Mouse (Mus musculus): ENCODE measurements around the gene Stard8. TPM values are rescaled to one million over a fixed set of nuclear protein-coding genes. Genes with fewer than 3 reads are reported as not detected.

The Stard8 gene
- polyA plus RNA-seq, 1 experiment = 0.04 TPM

DNA sequence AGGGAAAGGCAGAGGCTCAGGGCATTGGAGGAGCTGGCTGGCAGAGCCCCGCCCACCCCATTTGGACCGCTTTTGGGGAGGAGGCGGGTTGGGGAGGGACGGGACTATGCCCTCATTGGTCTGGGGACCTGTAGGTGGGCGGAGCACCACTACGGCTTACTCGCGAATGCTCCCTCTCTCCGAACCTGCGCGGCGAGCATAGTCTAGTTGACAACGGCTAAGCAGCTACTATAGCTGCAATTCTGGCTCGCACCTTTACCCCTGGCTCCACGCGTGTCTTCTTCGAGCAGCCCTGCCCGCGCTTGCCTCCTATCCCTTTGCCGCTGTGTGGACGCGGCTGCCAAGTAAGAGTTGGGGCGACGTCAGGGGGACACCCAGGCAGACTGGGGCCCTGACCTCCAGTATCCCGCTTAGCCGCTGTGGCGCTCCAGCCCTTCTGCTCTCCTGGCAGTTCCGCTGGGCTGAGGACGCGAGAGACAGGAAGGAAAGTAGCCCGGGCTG, 39.5 kb downstream of the Stard8 start:
- no peaks in the 10 kb centered on the region for H3K36me3 ChIP-seq (ENCODE audit: control insufficient read depth)
- peak overlapping the region; percentile 53 for H3K4me3 ChIP-seq (replicated peaks)
- H3K4me1 ChIP-seq (ENCODE audit: control insufficient read depth) = peaks cover 3% of the 10 kb centered on the region; the same call in 1 of the 2 replicates
- TF ChIP-seq TAL1 (IDR thresholded peaks at IDR 0.05; ENCODE audit: low read length) = no peak
- TF ChIP-seq GATA1 (IDR thresholded peaks at IDR 0.05; ENCODE audit: low read length) = no peak
- H3K27me3 ChIP-seq (ENCODE audit: control insufficient read depth) = peaks cover 38% of the 10 kb centered on the region
- peaks cover 5% of the 10 kb centered on the region; the same call in 1 of the 2 replicates for H3K9me3 ChIP-seq (ENCODE audit: control insufficient read depth, low read length)

DNA sequence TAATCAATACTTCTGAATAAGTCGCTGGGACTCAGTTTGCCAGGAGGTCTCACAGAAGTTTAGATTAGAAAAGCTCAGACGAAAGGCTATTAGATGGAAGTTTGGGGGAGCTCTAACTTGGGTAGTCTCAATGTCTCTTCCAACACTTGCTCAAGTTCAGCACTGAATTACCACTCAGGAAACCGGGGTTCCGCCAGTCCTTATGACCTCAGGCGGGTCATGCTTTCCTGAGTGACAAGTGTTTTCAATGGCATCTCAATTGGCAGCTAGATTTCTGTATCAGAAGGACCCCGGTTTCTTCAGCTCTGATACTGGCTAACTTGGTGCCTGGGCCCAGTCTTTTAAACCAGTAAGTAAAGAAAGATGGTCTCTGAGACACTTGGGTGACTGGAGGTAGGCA, 40.2 kb downstream of the Stard8 start:
- peaks cover 38% of the 10 kb centered on the region for H3K27me3 ChIP-seq (ENCODE audit: control insufficient read depth)
- peak overlapping the region; percentile 53 for H3K4me3 ChIP-seq (replicated peaks)
- H3K36me3 ChIP-seq (ENCODE audit: control insufficient read depth) = no peaks in the 10 kb centered on the region
- peaks cover 5% of the 10 kb centered on the region; the same call in 1 of the 2 replicates for H3K9me3 ChIP-seq (ENCODE audit: control insufficient read depth, low read length)
- peaks cover 3% of the 10 kb centered on the region; the same call in 1 of the 2 replicates for H3K4me1 ChIP-seq (ENCODE audit: control insufficient read depth)
- TF ChIP-seq TAL1 (IDR thresholded peaks at IDR 0.05; ENCODE audit: low read length) (no peak), GATA1 (IDR thresholded peaks at IDR 0.05; ENCODE audit: low read length) (no peak)

DNA sequence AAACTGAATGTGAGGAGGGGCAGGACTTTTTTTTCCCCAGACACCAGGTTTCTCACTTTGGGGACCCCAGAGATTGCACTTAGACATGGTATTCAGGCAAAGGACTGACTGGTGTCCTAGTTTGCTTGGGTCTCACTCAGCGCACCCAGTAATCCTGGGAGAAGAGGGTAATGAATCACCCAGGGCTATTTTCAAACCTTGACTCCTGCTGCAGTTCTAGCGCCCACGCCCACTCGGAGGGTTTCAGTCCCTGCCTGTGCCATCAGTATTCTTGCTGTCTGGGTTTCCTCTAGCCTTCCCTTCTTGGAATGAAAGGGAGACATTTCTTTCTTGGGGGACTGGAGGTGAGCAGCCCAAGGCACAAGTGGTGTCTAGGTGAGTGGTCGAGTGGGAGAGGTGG, 40.7 kb downstream of the Stard8 start:
- Histone ChIP-seq H3K4me1 (ENCODE audit: control insufficient read depth) (peaks cover 3% of the 10 kb centered on the region; the same call in 1 of the 2 replicates), H3K4me3 (replicated peaks) (no peak overlapping the region)
- TF ChIP-seq GATA1 (IDR thresholded peaks at IDR 0.05; ENCODE audit: low read length) (no peak), TAL1 (IDR thresholded peaks at IDR 0.05; ENCODE audit: low read length) (no peak)

DNA sequence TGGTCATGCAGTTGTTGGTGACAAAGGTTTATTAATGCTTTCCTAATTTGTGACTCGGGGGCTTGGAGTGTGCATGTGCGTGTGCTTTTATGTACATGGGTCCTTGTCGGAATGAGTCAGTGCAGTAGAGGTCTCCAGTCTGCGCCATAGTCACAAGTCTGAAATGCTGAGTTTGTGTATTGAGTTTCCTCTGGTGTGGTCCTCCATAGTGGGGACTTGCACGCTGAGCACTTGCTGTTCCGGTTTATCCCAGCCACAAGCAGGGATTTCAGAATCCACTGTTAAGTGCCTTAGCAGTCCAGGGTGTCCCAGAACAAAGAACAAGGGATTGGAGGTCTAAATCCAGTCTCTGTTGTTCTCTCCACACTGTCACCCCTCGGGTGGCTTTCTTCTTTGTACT, 42.3 kb downstream of the Stard8 start:
- Histone ChIP-seq H3K4me1 (ENCODE audit: control insufficient read depth) (peaks cover 3% of the 10 kb centered on the region; the same call in 1 of the 2 replicates), H3K9me3 (ENCODE audit: control insufficient read depth, low read length) (peaks cover 5% of the 10 kb centered on the region; the same call in 1 of the 2 replicates), H3K27me3 (ENCODE audit: control insufficient read depth) (peaks cover 38% of the 10 kb centered on the region)

More for the DNA sequence above, 40.7 kb downstream of the Stard8 start:
- peaks cover 38% of the 10 kb centered on the region for H3K27me3 ChIP-seq (ENCODE audit: control insufficient read depth)
- H3K9me3 ChIP-seq (ENCODE audit: control insufficient read depth, low read length) = peaks cover 5% of the 10 kb centered on the region; the same call in 1 of the 2 replicates
- H3K36me3 ChIP-seq (ENCODE audit: control insufficient read depth) = no peaks in the 10 kb centered on the region

DNA sequence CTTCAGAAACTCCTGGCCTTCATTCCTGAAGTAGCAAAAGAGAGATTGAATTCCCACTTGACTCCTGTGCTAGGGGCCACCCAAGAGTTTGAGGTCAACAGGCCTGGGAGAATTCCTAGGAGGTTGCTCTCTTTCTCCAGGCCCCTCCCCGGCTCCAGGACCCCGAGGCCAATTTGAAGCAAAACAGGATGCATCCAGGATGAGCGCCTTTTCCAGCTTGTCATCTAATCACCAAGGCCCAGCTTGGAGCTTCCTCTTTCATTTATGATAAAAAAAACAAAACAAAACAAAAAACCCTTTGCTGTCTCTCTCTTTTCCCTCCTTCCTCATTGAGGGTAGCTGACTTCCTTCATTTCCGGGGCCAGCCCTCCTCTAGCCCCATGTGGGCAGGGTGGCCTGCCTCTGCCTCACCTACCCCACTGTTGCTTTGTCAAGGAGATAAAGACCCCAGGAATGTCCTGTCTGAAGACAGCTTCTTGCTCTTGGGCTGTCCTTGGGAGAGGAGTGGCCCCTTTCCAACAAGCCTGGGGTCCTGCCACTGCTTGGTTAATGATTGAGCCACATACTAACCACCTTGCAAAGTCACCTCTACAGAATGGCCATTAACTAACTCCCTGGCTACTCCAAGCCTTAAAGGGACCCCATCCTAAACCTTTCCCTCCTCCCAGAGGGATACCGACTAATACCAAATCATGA, 43.5 kb downstream of the Stard8 start:
- Histone ChIP-seq H3K27me3 (ENCODE audit: control insufficient read depth) (peaks cover 35% of the 10 kb centered on the region), H3K4me3 (replicated peaks) (no peak overlapping the region), H3K4me1 (ENCODE audit: control insufficient read depth) (peaks cover 3% of the 10 kb centered on the region; the same call in 1 of the 2 replicates), H3K36me3 (ENCODE audit: control insufficient read depth) (no peaks in the 10 kb centered on the region), H3K9me3 (ENCODE audit: control insufficient read depth, low read length) (peaks cover 5% of the 10 kb centered on the region; the same call in 1 of the 2 replicates)
- TF ChIP-seq TAL1 (IDR thresholded peaks at IDR 0.05; ENCODE audit: low read length) (no peak), GATA1 (IDR thresholded peaks at IDR 0.05; ENCODE audit: low read length) (no peak)

More for the DNA sequence above, 42.3 kb downstream of the Stard8 start:
- no peak for TF ChIP-seq TAL1 (IDR thresholded peaks at IDR 0.05; ENCODE audit: low read length)
- TF ChIP-seq GATA1 (IDR thresholded peaks at IDR 0.05; ENCODE audit: low read length) = no peak
- H3K36me3 ChIP-seq (ENCODE audit: control insufficient read depth) = no peaks in the 10 kb centered on the region
- H3K4me3 ChIP-seq (replicated peaks) = no peak overlapping the region

DNA sequence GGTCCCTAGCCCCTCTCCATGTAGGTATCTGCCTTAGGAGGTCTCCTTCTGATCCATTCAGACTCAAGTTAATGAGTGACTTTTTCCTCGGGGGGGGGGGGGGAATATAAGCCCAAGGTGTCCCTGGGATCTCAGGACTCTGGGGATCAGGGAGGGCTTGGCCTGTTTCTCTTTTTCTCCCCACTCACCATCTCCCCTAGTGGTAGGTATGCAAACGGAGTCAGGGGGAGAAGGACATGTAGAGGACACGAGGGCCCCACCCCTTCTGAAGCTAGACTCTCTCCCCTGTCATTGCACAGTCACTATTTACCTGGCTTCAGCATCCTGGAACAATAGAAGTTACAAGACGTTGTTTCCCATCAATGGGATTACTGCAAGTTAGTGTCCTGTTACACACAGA, 45.1 kb downstream of the Stard8 start:
- no peaks in the 10 kb centered on the region for H3K4me1 ChIP-seq (ENCODE audit: control insufficient read depth)
- no peaks in the 10 kb centered on the region for H3K9me3 ChIP-seq (ENCODE audit: control insufficient read depth, low read length)
- no peaks in the 10 kb centered on the region for H3K36me3 ChIP-seq (ENCODE audit: control insufficient read depth)
- H3K4me3 ChIP-seq (replicated peaks) = no peak overlapping the region
- peaks cover 21% of the 10 kb centered on the region for H3K27me3 ChIP-seq (ENCODE audit: control insufficient read depth)
- TF ChIP-seq TAL1 (IDR thresholded peaks at IDR 0.05; ENCODE audit: low read length) = no peak
- no peak for TF ChIP-seq GATA1 (IDR thresholded peaks at IDR 0.05; ENCODE audit: low read length)

DNA sequence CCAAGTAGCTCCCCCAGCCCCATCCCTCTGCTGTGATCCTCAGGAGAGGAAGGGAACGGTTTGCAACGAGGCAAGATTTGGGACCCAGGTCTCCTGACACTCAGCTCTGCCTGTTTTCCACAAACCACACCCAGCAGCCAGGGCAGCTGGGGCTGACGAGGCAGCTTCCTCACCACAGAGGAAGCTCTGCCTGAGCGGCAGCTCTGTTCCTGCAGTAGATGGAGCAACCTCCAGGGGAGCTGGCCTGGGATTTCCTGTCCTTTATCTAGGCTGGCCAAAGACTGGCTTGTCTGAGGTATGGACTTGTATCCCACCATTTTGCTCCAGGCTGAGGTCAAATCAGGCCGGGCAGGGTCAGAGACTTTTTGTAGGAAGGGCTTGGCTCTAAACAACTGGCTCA, 46.2 kb downstream of the Stard8 start:
- Histone ChIP-seq H3K27me3 (ENCODE audit: control insufficient read depth) (peaks cover 10% of the 10 kb centered on the region), H3K36me3 (ENCODE audit: control insufficient read depth) (no peaks in the 10 kb centered on the region), H3K9me3 (ENCODE audit: control insufficient read depth, low read length) (no peaks in the 10 kb centered on the region), H3K4me1 (ENCODE audit: control insufficient read depth) (no peaks in the 10 kb centered on the region), H3K4me3 (replicated peaks) (no peak overlapping the region)
- TF ChIP-seq GATA1 (IDR thresholded peaks at IDR 0.05; ENCODE audit: low read length) (no peak), TAL1 (IDR thresholded peaks at IDR 0.05; ENCODE audit: low read length) (no peak)

DNA sequence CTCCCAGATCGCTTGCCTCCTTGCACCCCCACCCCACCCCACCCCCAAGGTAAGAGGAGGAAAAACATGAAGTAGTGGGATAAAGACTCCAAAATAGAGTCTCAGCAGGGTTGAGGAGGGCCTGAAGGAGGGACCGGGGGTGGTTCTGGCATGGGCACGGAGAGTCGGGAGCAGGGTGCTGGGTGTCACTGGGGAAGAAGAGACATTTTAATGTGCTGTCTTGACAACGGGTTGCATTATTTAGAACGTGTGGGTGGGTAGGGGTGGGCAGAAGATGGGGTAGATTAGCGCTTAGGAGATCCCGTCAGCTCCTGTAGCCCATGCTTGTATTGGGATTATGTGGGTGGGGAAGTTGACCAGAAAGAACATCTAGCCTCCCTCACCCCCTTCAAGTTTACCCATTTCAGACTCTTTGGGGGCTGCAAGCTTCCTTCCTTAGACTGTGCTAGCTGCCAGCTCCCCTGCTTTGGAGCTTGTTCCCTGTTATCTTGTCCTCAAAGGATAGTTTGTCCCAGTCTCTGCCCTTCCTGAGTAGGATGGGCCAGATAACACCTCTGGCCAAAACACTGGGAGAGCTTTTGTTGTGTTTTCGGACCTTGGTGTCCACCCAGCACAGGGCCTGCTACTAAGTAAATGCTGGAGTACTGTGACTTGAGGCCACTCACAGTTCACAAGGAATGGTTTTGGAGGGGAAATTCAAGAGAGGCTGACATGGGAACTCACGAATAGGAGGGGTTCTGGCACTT, 47.9 kb downstream of the Stard8 start:
- TF ChIP-seq TAL1 (IDR thresholded peaks at IDR 0.05; ENCODE audit: low read length) (no peak), GATA1 (IDR thresholded peaks at IDR 0.05; ENCODE audit: low read length) (no peak)
- Histone ChIP-seq H3K4me3 (replicated peaks) (no peak overlapping the region), H3K4me1 (ENCODE audit: control insufficient read depth) (no peaks in the 10 kb centered on the region), H3K9me3 (ENCODE audit: control insufficient read depth, low read length) (no peaks in the 10 kb centered on the region), H3K36me3 (ENCODE audit: control insufficient read depth) (no peaks in the 10 kb centered on the region), H3K27me3 (ENCODE audit: control insufficient read depth) (peaks cover 6% of the 10 kb centered on the region)

DNA sequence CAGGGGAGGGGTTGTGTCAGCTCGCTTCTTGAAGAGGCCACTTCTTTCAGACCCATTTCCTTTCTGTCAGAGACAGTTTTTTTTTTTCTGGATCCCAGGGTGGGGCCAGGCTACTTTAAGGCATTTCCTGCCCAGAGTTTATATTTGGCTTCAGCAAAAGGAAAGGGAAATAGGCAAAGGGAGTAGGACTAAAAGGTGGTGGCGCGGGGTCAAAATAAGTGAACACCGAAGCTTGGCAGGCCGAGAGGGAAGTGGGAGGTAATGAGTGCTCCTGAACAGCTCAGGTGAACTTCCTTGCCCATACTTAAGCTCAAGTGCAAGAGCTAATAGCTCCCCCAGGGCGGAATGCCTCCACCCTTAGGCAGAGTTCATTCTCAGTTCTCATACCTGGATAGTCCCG, 49.2 kb downstream of the Stard8 start:
- TF ChIP-seq GATA1 (IDR thresholded peaks at IDR 0.05; ENCODE audit: low read length) (no peak), TAL1 (IDR thresholded peaks at IDR 0.05; ENCODE audit: low read length) (no peak)
- Histone ChIP-seq H3K4me3 (replicated peaks) (no peak overlapping the region), H3K27me3 (ENCODE audit: control insufficient read depth) (peaks cover 6% of the 10 kb centered on the region), H3K4me1 (ENCODE audit: control insufficient read depth) (no peaks in the 10 kb centered on the region), H3K9me3 (ENCODE audit: control insufficient read depth, low read length) (no peaks in the 10 kb centered on the region), H3K36me3 (ENCODE audit: control insufficient read depth) (no peaks in the 10 kb centered on the region)

Measured in erythroblast, embryonic 14.5 days (primary cell).